Mouse (Mus musculus) heart, embryonic 14.5 days (tissue): ENCODE data around the gene Filip1. TPM values are rescaled to one million over a fixed set of nuclear protein-coding genes. Genes with fewer than 3 reads are reported as not detected.

Experiments used
- ATAC-seq: fragments of 200-750 bp; cut with Nextera tagmentation; 2 replicates; pipeline ENCODE4 v1.8.0; 2017; ENCODE audit warnings: low read depth, moderate TSS enrichment; ENCODE audit not compliant: insufficient number of reproducible peaks, insufficient read depth, low FRiP score
- H3K27ac ChIP-seq, 2 experiments: fragments of 200-500 bp in 1 of 2; fragments of 300-500 bp in 1 of 2; sonication (generic) in 1 of 2; replicated peaks in 1 of 2; 2 replicates each; pipeline ENCODE4 v1.5.1; 2012 to 2014; ENCODE audit warnings: low read depth in 2 of 2, low read length in 2 of 2, control low read depth in 1 of 2, mild to moderate bottlenecking in 1 of 2, mixed read lengths in 1 of 2; ENCODE audit not compliant: control insufficient read depth in 1 of 2, insufficient read depth in 1 of 2
- H3K27me3 ChIP-seq: fragments of 300-500 bp; sonication (generic); 2 replicates; pipeline ENCODE4 v1.6.1; 2014; ENCODE audit warnings: mild to moderate bottlenecking, low read length, control low read depth; ENCODE audit not compliant: control insufficient read depth, insufficient read depth
- H3K36me3 ChIP-seq: fragments of 300-500 bp; sonication (generic); 2 replicates; pipeline ENCODE4 v1.6.1; 2014; ENCODE audit warnings: mild to moderate bottlenecking, control low read depth, low read length, mixed read lengths; ENCODE audit not compliant: control insufficient read depth, insufficient read depth
- H3K4me1 ChIP-seq, 2 experiments: fragments of 200-500 bp in 1 of 2; fragments of 300-500 bp in 1 of 2; sonication (generic) in 1 of 2; 2 replicates each; pipeline ENCODE4 v1.6.1; 2012 to 2014; ENCODE audit warnings: low read length in 2 of 2, control low read depth in 1 of 2, mixed read lengths in 1 of 2; ENCODE audit not compliant: control insufficient read depth in 2 of 2, insufficient read depth in 2 of 2
- H3K4me2 ChIP-seq: fragments of 300-500 bp; sonication (generic); 2 replicates; pipeline ENCODE4 v1.6.1; 2014; ENCODE audit warnings: mild to moderate bottlenecking, low read length
- H3K4me3 ChIP-seq, 2 experiments: fragments of 200-500 bp in 1 of 2; fragments of 300-500 bp in 1 of 2; sonication (generic) in 1 of 2; 2 replicates each; pipeline ENCODE4 v1.5.1; 2012 to 2014; ENCODE audit warnings: low read length in 2 of 2, mild to moderate bottlenecking in 2 of 2, control low read depth in 1 of 2, low read depth in 1 of 2, moderate library complexity in 1 of 2; ENCODE audit not compliant: control insufficient read depth in 1 of 2, insufficient read depth in 1 of 2
- H3K9ac ChIP-seq: fragments of 300-500 bp; sonication (generic); 2 replicates; pipeline ENCODE4 v1.6.1; 2014; ENCODE audit warnings: mild to moderate bottlenecking, low read length
- H3K9me3 ChIP-seq: fragments of 300-500 bp; sonication (generic); 2 replicates; pipeline ENCODE4 v1.6.1; 2016; ENCODE audit warnings: low read length, control low read depth; ENCODE audit not compliant: control insufficient read depth
- WGBS: fragments of 180-500 bp; shearing (Covaris S2); extraction: QIAGEN DNeasy Blood & Tissue Kit; methylation state at CpG from one replicate; pipeline ENCODE4 v1.1.7; 2014; 5-methylcytosine and 5-hydroxymethylcytosine counted together
- polyA plus RNA-seq: library from polyadenylated mRNA; unstranded; fragments of >200 nt; fragmentation: Nextera tagmentation; extraction: Ambion mirVana; gene quantifications from 2 replicates; pipeline ENCODE4 v1.2.1, GENCODE M21; 2014

Filip1 gene
- polyA plus RNA-seq, 1 experiment from 2014 or later, result 33.9 TPM

DNA sequence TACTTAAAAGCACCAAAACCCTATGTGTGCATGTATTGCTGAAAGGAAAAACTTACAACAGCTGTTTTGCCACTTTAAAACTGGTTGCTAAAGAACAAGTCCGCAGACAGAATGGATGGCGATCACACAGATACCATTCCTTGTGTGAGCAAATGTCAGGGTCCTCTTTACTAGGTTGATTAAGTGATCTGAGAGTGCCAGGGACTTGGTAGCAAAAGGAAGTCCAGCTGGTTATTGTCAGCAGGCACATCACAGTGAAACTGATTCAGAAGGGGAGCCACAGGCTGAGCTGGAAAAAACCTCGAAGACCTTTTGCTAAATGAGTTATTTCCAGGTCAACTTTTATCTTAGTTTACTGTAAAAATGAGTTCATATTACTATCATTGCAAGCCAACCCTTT, 89.4 kb downstream of the Filip1 start:
- no peak for ATAC-seq
- Histone ChIP-seq H3K4me3 (no peak overlapping the region), H3K27me3 (no peaks in the 10 kb centered on the region), H3K9ac (no peak overlapping the region), H3K36me3 (no peaks in the 10 kb centered on the region), H3K27ac (peak overlapping the region in 1 of 2 experiments; percentile 7; a peak in 1 of 4 replicates), H3K4me2 (no peak overlapping the region), H3K9me3 (no peaks in the 10 kb centered on the region), H3K4me1 (peaks cover 32 to 66% of the 10 kb centered on the region in 2 experiments)
- 41% methylated on average over 3 of the region's 3 CpGs for WGBS

DNA sequence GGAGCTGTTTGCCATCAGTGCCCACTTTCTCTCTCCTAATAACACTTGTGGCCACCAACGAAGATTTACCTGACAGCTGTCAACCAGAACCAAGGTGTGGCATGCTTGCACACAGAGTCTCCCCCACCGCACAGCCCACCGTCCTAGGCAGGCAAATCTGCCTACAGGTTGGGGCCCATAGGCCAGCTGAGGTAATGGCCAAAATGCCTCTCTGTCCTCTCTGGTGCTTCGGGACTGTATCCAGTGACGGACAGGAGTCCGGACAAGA, 90.2 kb downstream of the Filip1 start:
- H3K4me1 ChIP-seq, result peaks cover 34 to 69% of the 10 kb centered on the region in 2 experiments
- peak overlapping the region; percentile 36 to 60; a peak in 2 of 4 replicates for H3K27ac ChIP-seq
- no peaks in the 10 kb centered on the region for H3K9me3 ChIP-seq
- H3K36me3 ChIP-seq, result no peaks in the 10 kb centered on the region
- H3K9ac ChIP-seq, result peak overlapping the region; percentile 47
- H3K4me3 ChIP-seq, result no peak overlapping the region
- WGBS, result 51% methylated on average over 6 of the region's 6 CpGs
- peak overlapping the region; percentile 42 for H3K4me2 ChIP-seq
- H3K27me3 ChIP-seq, result no peaks in the 10 kb centered on the region
- ATAC-seq, result no peak

DNA sequence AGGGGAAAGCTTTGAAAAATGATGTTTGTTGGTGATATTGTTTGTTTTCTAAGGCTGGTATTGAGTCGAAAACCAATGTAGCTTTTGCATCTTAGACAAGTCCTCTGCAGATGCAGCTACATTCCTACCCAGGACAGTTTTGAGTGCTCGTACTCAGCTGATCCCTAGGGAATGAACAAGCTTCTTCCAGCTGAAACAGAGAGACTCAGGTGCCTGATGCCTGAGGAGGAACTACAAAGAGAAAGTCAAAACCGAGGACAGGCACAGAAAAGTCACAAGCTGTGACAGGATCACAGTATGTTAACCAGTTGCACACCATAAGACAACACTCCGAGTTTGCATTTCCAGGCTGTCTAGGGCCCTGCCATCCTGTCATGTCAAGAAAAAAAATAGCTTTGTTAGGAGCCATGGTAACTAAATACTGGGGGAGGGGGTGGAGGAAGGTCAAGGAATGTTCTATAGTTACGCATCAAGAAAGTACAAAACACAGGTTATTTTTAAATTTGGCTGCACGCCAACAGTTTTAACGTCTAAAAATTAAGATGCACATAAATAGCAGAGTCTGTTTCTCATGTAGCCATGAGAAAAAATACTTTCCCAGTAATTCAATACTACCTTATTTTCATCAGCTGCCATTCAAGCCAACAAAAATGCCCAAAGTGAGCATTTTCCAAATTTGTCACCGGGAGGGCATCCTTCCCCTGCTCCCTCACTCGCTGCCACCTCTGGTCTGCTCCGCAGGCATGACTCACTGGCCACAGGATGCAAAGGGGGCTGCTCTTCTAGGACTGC, 90.8 kb downstream of the Filip1 start:
- peak overlapping the region; percentile 47 for H3K9ac ChIP-seq
- H3K36me3 ChIP-seq, result no peaks in the 10 kb centered on the region
- peak overlapping the region; percentile 60 to 62 for H3K27ac ChIP-seq
- H3K9me3 ChIP-seq, result no peaks in the 10 kb centered on the region
- H3K4me3 ChIP-seq, result no peak overlapping the region
- no peaks in the 10 kb centered on the region for H3K27me3 ChIP-seq
- H3K4me1 ChIP-seq, result peaks cover 34 to 66% of the 10 kb centered on the region in 2 experiments
- ATAC-seq, result no peak
- 29% methylated on average over 10 of the region's 10 CpGs for WGBS
- peak overlapping the region; percentile 42 for H3K4me2 ChIP-seq

DNA sequence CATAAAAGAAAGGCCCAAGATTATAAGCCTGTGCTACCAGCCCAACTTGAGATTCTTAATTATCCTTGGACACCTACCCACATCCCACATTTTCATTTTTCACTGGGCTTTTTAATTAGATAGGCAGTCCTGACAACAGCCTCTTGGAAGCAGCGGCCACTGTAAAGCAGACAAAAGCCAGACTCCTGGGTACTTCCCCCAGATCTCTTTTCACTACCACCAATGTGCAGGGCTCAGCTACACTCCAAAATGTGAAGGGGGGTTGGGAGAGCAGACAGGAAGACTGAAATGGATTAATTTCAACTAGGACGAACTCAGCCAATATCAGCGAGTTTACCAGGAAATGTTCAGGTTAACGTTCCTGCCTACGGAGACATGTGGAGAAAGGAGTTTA, 92.1 kb downstream of the Filip1 start:
- WGBS, result 34% methylated on average over 5 of the region's 5 CpGs
- no peaks in the 10 kb centered on the region for H3K27me3 ChIP-seq
- H3K9ac ChIP-seq, result peak overlapping the region; percentile 49
- peaks cover 27 to 53% of the 10 kb centered on the region in 2 experiments for H3K4me1 ChIP-seq
- H3K9me3 ChIP-seq, result no peaks in the 10 kb centered on the region
- H3K27ac ChIP-seq, result peak overlapping the region; percentile 85 to 89
- no peak overlapping the region for H3K4me3 ChIP-seq
- peak overlapping the region; percentile 58 for H3K4me2 ChIP-seq
- H3K36me3 ChIP-seq, result peaks cover 5% of the 10 kb centered on the region
- no peak for ATAC-seq

DNA sequence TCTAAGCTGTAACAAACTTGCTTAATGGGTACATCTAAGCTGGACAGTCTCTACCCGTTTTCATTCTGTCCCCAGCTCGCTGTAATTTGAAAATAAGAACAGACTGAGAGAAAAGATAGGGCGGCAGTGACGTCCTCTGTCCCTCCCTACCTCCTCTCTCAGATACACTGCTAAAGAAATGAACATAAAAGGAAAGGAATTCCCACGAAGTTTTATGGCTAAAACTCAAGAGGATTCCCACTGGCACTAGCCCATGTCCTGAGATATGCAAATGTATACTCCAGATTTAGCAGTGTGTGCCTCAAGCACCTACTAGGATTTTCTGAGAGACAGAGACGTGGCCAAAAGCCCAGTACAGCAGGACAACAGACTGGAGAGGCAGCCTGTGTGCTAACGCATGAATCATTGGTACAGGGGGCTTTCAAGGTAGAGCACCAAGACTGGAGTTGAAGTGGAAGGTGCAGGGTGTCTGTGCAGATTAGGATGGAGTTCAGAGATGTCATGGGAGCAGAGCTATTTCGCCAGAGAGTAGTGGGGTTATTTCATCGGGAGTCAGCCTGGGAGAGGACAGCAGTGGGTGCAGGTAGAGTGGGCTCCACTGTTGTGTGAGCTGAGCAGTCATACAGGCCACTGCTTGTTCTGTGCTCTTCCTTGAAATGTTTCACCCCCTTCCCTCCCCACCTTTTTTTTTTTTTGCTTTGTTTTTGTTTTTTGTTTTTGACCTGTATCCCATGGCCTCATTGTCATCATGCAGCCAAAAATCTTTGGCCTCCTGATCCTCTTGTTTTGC, 92.7 kb downstream of the Filip1 start:
- no peaks in the 10 kb centered on the region for H3K9me3 ChIP-seq
- peak overlapping the region; percentile 58 for H3K4me2 ChIP-seq
- peaks cover 5% of the 10 kb centered on the region for H3K36me3 ChIP-seq
- peak overlapping the region; percentile 49 for H3K9ac ChIP-seq
- peak; percentile 67 for ATAC-seq
- peak overlapping the region; percentile 85 to 89 for H3K27ac ChIP-seq
- 10% methylated on average over 9 of the region's 9 CpGs for WGBS
- no peaks in the 10 kb centered on the region for H3K27me3 ChIP-seq
- H3K4me3 ChIP-seq, result peak overlapping the region in 1 of 2 experiments; percentile 15; a peak in 2 of 4 replicates
- peaks cover 27 to 53% of the 10 kb centered on the region in 2 experiments for H3K4me1 ChIP-seq

DNA sequence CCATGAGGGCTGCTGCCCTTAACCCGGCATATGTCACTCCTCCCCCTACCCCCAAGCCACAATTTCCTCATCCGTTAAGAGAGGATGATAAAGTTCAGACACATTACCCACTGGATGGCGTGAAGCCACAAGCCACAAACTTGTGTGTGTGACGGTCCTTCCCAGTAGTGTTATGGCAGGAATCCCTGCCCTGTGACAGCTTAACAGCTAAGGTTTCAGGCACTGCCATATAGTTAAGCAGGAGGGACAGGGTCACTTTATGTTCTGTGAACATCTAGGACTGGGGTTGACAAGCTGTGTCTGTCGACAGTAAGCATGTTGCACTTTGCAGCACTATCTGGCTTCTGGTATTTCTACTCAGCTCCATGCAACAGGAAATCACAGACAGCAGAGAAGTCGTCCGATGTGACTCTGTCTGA, 93.3 kb downstream of the Filip1 start:
- 7% methylated on average over 7 of the region's 7 CpGs for WGBS
- no peaks in the 10 kb centered on the region for H3K9me3 ChIP-seq
- H3K9ac ChIP-seq, result peak overlapping the region; percentile 49
- H3K4me3 ChIP-seq, result peak overlapping the region in 1 of 2 experiments; percentile 15; a peak in 2 of 4 replicates
- ATAC-seq, result peak; percentile 52
- no peaks in the 10 kb centered on the region for H3K27me3 ChIP-seq
- H3K27ac ChIP-seq, result peak overlapping the region; percentile 85 to 89
- H3K36me3 ChIP-seq, result peaks cover 5% of the 10 kb centered on the region
- peaks cover 27 to 58% of the 10 kb centered on the region in 2 experiments for H3K4me1 ChIP-seq
- peak overlapping the region; percentile 58 for H3K4me2 ChIP-seq

DNA sequence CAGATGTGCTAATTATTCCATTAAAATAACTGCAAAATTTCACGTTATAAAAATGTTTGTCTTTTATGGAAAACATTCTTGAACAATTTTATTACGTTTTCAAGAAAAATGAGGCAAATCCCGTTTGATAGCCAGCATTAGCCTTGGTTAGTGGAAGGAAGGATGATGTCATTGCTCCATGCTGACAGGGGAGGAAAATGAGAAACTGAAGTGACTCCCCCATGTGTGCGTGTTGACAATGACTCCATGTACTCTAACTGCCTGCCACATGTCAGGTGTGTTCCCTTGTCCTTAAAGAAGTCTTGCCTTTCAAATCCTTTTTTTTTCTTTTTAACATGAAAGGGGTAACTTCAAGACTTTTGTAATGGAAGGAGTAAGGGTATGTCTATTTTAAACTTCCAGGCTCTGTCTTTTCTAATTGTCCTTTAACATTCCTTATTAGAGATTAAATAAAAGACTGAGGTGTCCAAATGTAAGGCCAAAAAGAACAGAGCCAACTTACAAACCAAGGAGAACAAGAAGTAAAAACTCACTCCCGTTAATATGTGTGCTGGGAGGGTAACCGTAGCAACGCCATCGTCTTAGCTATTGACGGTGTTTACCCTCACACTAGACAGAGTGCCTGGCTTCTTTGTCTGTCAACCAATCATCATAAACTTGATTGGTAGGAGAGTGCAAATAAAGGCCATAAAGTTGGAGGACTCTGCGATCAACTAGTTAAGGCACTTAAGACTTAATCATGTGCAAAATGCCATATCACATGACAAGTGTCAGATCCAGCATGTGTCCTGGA, 94.1 kb downstream of the Filip1 start:
- Histone ChIP-seq H3K4me3 (no peak overlapping the region), H3K4me1 (peaks cover 27 to 65% of the 10 kb centered on the region in 2 experiments), H3K9me3 (no peaks in the 10 kb centered on the region), H3K9ac (no peak overlapping the region), H3K36me3 (peaks cover 5% of the 10 kb centered on the region), H3K27me3 (no peaks in the 10 kb centered on the region), H3K27ac (peak overlapping the region; percentile 85 to 89), H3K4me2 (peak overlapping the region; percentile 58)
- no peak for ATAC-seq
- WGBS, result 69% methylated on average over 10 of the region's 10 CpGs
